Mouse (Mus musculus) lung, postnatal 25 days (tissue): Measurements from ENCODE around the gene Mtmr6.
"Not testable (repeated sequence)": the region's sequence is repeated elsewhere in the genome, so short reads cannot be mapped to it uniquely, and the experiment has no call there.

ENCODE experiments used
- DNase-seq: peaks from one replicate; pipeline ENCODE4 v3.0.0; 2022; ENCODE audit warnings: low spot score

Mtmr6 gene

DNA sequence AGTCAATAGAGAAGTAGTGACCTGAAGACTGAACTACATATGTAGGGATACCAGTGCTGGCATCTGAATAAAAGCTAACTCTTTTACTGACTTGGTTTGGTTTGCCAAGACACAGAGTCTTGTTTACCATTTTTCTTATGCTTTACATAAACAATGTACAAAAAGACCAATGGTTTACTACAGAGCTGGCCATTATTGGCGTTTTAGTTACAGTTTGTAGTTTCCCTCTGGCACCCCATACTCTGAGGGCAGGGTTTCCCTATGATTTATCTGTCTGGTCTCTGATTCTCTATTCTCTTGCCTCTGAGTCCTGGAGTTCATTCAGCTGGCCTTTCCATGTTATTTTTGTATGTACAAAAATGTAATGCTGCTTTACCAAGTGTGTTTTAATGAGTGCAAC lies 30.5 kb downstream of the Mtmr6 start:
- no peak for DNase-seq

DNA sequence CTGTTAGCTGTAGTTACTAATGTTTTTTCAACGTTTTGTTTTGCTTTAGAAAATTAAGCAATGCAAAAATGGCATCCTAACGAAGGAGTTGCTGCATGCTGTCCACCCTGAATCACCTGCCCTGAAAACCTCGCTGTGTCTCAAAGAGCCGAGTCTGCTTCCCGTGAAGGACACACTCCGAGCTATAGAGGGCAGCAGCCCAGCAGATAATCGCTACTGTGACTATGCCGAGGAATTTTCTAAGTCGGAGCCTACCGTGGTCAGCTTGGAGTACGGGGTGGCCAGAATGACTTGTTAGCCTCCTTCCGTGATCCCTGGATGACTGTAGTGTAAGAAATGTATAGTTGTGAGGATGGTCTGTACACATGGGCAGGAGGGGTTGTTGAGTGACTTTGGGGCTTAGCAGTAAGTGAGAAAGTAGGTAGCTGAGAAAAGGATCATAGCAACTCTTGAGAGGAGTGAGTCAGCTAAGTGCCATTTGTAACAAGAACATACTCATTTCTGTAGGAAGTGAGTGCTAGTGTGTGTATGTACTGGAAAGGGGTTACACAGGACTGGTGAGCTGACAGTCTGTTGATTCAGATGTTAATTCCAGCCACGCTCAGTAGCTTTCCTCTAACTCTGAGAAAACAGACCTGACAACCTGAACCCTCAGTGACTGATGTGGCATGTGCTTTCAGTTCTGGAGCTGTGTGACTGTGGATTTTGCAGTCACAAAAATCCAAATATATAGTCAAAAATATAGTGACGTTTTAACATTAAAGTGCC lies 35.4 kb downstream of the Mtmr6 start:
- DNase-seq: no peak

DNA sequence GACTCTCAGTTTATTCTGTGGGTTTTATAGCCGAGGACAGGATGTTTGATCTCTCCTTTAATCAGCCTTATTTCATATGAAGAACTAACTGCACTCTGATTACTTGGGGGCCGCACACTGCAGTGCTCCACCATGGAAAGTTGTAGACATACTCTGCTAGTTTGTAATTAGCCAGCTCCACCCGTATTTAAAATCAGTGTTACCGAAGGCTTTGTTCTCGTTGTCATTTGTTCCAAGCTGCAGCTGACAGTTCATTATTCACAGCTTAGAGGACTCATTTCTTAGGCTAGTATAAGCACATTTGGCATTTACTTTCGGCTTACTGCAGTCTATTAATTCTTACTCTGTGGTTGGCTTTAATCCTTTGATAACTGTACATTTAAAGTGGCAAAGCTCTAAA lies 36.0 kb downstream of the Mtmr6 start:
- no peak for DNase-seq

DNA sequence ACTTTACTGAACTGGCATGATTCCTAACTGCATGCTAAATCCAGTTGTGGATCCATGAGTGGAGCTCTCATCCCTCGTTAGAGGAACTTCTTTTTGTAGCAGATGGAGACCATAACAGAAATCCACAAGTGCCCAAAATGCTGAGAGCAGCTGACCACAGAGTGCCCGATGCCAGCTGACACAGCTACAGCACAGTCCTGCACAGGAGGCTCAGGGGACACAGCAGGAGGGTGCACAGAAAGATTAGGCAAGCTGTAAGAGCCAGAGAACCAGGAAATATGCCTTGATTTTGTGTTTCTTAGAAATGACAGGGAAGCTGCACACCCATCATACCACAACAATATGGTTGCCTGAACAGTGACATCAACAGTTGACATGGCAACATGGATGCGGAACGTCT lies 37.4 kb downstream of the Mtmr6 start:
- DNase-seq: no peak

DNA sequence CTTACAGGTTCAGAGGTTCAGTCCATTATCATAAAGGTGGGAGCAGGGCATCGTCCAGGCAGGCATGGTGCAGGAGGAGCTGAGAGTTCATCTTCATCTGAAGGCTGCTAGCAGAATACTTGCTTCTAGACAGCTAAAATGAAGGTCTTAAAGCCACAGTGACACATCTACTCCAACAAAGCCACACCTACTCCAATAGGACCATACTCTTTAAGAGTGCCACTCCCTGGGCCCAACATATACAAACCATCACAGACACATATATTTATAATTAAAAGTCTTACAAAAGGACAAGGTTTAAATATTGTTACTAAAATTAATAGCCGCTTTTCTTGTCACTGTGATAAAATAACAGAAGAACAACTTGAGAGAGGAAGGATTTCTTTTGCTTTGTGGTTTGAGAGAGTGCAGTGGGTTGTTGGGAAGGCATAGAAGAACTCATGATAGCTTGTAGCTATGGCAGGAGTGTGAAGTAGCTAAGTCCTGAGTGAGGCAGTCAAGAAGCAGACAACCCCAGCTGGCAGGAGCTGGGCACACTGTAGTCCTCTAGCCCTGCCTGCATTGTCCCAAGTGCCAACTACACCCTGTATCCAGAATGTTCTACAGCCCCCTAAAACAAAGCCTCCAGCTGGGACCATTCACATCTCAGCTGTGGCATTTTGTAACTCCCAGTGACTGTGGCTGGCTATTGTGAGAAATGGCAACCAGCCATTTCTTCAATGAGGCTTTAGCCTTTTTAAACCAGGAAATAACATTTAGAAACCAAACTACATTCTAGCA lies 39.6 kb downstream of the Mtmr6 start:
- peak; percentile 24 for DNase-seq

DNA sequence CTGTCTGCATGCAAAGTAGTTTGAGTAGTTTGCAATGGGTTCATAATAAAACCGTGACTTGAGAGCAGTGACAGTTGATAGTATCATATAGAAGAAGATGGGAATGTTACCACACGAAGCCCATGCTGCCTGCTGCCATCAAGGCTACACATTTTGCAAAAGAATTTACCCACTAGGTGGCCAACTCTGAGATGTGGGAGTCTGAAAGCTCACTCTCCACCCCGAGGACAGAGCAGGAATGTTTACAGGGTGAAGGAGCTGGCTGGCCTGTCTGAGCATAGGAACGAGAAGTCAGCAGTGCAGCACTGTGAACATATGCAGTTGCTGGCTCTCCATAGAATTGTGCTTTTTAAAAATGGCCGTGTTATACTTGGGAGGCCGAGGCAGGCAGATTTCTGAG lies 43.1 kb downstream of the Mtmr6 start:
- DNase-seq: no peak

DNA sequence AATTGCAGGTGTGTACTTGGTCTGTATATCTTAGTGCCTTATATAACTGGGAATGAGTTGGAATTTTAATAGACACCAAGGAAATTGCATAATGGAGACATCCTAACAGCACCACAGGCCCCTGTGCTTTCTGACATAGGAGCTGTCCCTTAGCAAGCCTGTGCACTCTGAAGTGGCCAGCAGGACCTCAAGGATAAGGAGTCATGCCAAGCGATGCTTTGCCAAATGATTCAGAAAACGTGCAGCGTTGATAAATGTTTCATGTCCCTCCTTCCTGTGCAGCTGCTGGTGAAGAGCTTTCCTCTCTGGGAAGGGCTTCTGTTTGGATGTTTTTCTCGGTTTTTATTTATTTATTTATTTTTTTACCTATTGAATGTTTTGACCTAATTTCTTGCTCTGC lies 45.7 kb downstream of the Mtmr6 start:
- no peak for DNase-seq

DNA sequence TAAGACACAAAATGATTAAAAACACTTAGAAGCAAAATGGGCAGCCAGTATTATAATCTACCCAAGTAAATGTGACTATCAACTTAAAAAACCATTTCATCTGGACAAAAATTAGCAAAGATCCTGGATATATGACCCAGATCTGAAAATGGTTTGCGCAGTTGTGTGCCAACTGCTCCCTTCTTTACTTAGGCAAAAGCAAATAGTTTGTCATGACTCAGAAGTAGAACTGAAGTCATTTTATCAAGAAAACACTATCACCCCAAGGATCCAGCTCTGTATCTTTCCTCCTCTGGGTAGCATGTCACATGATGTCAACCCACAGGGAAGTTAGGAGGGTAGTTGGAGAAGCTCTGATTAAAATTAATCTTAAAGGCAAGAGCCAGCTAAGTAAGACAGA lies 54.2 kb downstream of the Mtmr6 start:
- no peak for DNase-seq

DNA sequence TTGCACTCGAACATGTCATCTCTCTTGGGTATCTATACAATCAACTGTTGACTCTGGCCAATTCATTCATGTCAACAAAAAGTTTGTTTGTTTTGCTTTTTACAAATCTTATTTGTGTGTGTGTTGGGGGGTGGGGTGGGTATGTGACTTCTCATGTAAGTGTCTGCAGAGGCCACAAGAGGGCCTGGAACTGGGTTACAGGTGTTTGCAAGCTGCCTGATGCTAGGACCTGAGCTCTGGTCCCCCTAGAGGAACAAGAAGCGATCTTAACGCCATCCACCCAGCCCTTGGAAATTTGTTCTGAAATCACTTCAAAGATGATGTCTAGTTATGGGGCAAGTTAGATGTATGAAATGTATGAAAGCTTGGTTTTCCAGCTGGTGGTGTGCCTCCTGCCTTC lies 55.8 kb downstream of the Mtmr6 start:
- DNase-seq: no peak

DNA sequence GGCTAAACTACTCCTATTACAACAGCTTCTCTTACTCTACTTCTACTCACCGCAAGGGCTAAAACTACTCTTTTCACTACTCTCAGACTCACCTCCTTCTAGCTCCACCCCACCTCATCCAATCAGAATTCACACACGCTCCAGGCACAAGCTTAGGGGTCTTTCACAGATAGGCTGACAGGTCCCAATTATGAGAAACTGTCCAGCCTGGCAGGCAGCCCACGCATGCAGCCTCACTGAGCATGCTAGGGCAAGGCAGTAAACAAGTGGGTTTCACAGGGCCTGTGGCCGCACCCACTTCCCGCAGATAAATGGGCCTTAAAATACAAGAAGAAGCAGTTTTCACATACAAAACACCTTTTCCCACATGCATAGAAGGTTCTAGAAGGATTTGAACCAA lies 75.0 kb downstream of the Mtmr6 start:
- not testable (repeated sequence) for DNase-seq

DNA sequence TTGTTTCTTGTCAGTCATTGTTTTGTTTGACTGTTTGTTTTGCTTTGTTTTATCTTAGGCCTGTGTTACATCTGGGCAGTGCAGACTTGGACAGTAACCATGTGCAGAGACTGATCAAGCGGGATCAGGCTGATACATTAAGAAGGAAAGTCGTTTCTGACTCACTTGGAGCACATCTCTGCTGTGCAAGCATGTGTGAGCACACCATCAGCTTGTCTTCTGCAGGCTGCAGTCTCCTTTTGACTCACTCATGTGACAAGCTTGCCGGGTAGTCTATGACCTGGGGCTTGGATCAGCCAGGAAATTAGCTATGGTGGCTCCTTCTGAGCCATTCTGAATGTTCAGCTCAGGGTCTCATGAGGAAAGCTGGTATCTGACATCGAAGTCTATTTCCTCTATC lies 75.5 kb downstream of the Mtmr6 start:
- DNase-seq: no peak

DNA sequence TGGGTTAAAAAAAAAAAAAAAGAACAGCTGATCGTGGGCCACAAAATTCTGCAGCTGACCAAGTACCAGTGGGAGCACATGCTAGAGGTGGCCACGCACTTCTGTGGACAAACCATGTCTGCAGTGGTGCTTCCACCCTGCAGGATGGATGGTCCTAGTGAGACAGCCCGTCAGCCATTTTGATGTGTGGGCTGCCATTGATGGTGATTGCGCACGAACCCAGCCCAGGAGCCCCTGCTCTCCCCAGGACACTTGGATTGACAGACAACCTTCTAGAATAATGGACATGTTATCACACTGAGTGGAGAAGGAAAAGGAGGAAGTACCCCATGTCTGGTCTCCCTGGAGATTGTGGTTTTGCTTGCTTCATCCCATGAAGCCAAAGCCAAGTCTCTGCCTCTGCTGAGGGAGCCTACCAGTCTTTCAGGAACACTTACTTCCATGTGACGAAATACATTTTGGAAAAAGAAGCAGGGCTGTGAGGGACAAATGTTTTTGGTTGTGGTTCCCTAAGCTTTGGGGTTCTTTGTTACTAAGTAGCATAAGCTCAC lies 80.4 kb downstream of the Mtmr6 start:
- DNase-seq: no peak
